Mouse (Mus musculus): ENCODE results near the gene Slc10a6.

Gene Slc10a6

DNA sequence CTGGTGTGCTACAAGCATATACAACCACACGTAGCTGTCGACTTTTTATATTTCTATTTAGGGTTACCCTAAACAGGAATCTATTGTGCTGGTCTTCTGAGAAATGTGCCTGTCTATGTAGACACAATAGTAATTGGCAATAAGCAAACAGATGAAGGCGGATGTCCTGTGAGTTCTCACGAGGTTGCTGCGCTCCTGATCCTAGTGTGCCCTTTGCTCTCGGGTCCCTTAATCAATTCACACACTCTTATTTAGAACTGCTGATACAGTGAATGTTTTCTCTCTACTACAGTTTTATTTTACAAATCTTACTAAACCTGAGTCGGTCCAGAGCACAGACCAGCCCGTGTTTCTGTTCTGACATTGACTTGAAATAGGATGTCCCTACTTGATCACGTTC, 68.7 kb downstream of the Slc10a6 start:
- no peak for DNase-seq (ENCODE audit: low read depth, low spot score)
